In the genomic region with DNA sequence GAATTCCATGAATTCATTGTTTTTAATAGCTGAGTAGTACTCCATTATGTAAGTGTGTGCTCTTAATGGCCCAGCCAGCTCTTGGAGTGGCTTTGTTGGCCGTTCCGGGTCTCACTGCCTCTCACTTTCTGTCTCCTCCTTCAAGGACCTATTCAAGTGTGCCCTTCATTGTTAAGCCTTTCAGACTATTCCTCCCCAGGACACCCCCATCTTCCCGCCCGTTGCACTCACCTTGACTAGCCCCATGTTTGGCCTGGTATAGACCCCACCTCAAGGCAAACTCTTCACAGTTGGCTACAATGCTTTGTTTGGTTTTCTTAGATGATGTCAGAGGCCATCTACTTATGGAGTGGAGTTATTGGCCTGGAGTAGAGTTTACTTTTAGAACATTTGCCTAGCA, we compare ENCODE assay signal across 26 mouse cellular contexts.
"Had no signal": no experiment of that assay in that cellular context is flagged by ENCODE, and none has a peak within 500 bp of the region (broad histone marks: within the 10 kb centered on the region; RNA-seq: fewer than 3 reads in every experiment).

No protein-coding gene starts in this region.

- H3K9me3 ChIP-seq: limb, embryonic 10.5 days; limb, embryonic 12.5 days; limb, embryonic 13.5 days; limb, embryonic 15.5 days; liver, embryonic 12.5 days; liver, embryonic 13.5 days; liver, embryonic 15.5 days; lung, embryonic 15.5 days; midbrain, embryonic 13.5 days; midbrain, embryonic 15.5 days; neural tube, embryonic 12.5 days had no signal

- H3K27ac ChIP-seq: left cerebral cortex, adult 2 months; limb, embryonic 10.5 days; limb, embryonic 12.5 days; limb, embryonic 13.5 days; limb, embryonic 15.5 days; liver, embryonic 12.5 days; liver, embryonic 13.5 days; liver, embryonic 14.5 days; liver, embryonic 15.5 days; macrophage; midbrain, embryonic 12.5 days; midbrain, embryonic 13.5 days; midbrain, embryonic 15.5 days; neural tube, embryonic 12.5 days had no signal

- H3K4me3 ChIP-seq: left cerebral cortex, adult 2 months; limb, embryonic 10.5 days; limb, embryonic 12.5 days; limb, embryonic 13.5 days; limb, embryonic 15.5 days; liver, embryonic 12.5 days; liver, embryonic 13.5 days; liver, embryonic 15.5 days; lung, embryonic 15.5 days; megakaryocyte, embryonic 14.5 days; midbrain, embryonic 12.5 days; midbrain, embryonic 13.5 days; midbrain, embryonic 15.5 days; myocyte; neural tube, embryonic 12.5 days had no signal

- H3K4me2 ChIP-seq: limb, embryonic 12.5 days; limb, embryonic 13.5 days; limb, embryonic 15.5 days; liver, embryonic 11.5 days; liver, embryonic 12.5 days; liver, embryonic 13.5 days; liver, embryonic 15.5 days; lung, embryonic 14.5 days; lung, embryonic 15.5 days; midbrain, embryonic 12.5 days; midbrain, embryonic 13.5 days; midbrain, embryonic 15.5 days; neural tube, embryonic 12.5 days had no signal

- DNase-seq: layer of hippocampus, postnatal 36 days; left cerebral cortex, postnatal 4 days; liver; liver, embryonic 13.5 days; liver, postnatal 0 days; lung, adult 2 months; lung, embryonic 14.5 days; midbrain, embryonic 14.5 days had no signal

- ATAC-seq: liver, embryonic 12.5 days; liver, postnatal 0 days; midbrain, embryonic 13.5 days; midbrain, embryonic 15.5 days; midbrain, embryonic 16.5 days had no signal

- H3K27me3 ChIP-seq: limb, embryonic 12.5 days; limb, embryonic 13.5 days; limb, embryonic 15.5 days; liver, embryonic 12.5 days; liver, embryonic 13.5 days; liver, embryonic 15.5 days; lung, embryonic 15.5 days; midbrain, embryonic 13.5 days; midbrain, embryonic 15.5 days; neural tube, embryonic 12.5 days had no signal

- H3K36me3 ChIP-seq: limb, embryonic 10.5 days; limb, embryonic 12.5 days; limb, embryonic 13.5 days; limb, embryonic 15.5 days; liver, embryonic 12.5 days; liver, embryonic 13.5 days; liver, embryonic 15.5 days; lung, embryonic 15.5 days; midbrain, embryonic 12.5 days; midbrain, embryonic 13.5 days; midbrain, embryonic 15.5 days; neural tube, embryonic 12.5 days had no signal

- H3K9ac ChIP-seq: limb, embryonic 12.5 days; limb, embryonic 13.5 days; limb, embryonic 15.5 days; liver, embryonic 12.5 days; liver, embryonic 13.5 days; liver, embryonic 14.5 days; liver, embryonic 15.5 days; liver, postnatal 0 days; lung, embryonic 14.5 days; lung, embryonic 15.5 days; midbrain, embryonic 12.5 days; midbrain, embryonic 13.5 days; midbrain, embryonic 15.5 days; neural tube, embryonic 12.5 days had no signal
